Mouse (Mus musculus): ENCODE measurements around the gene Akr1a1. TPM values are rescaled to one million over a fixed set of nuclear protein-coding genes. Genes with fewer than 3 reads are reported as not detected.
"Not testable (repeated sequence)": the region's sequence is repeated elsewhere in the genome, so short reads cannot be mapped to it uniquely, and the experiment has no call there.

The Akr1a1 gene
- total RNA-seq, 2 experiments from 2014 or later = 396 to 420 TPM

DNA sequence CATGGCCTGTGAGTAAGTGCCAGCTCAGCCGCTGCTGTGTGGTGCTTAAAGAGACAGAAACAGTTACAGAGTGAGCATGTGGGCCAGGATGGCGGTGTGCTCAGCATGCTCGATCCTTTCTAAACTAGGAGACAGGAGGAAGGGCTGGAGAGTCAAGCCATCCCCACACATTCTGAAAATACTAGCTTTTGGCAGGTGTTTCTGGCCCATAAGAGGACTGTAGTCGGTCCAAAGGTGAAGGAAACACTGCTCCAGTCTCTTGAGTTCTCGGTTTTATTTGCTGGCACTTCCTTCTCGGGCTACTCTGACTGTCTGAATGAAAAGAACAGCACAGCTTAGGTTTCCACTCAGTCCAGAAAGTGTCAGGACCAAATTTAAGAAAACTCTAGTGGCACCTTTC is 9.3 kb upstream of the Akr1a1 start:
- no peak for DNase-seq (ENCODE audit: low spot score in 2 of 2)
- intact Hi-C loops (cut with DNase I) = no loop called here

DNA sequence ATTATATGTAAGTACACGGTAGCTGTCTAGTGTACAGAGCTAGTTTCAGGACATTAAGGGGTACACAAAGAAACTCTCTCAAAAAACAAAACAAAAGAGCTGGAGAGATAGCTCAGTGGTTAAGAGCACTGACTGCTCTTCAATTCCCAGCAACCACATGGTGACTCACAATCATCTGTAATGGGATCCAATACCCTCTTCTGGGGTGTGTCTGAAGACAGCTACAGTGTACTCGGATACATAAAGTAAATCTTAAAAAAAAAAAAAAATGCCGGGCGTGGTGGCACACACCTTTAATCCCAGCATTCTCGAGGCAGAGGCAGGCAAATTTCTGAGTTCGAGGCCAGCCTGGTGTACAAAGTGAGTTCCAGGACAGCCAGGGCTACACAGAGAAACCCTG is 8.4 kb upstream of the Akr1a1 start:
- intact Hi-C loops (cut with DNase I); DNase-seq (ENCODE audit: low spot score in 2 of 2): not testable (repeated sequence)

DNA sequence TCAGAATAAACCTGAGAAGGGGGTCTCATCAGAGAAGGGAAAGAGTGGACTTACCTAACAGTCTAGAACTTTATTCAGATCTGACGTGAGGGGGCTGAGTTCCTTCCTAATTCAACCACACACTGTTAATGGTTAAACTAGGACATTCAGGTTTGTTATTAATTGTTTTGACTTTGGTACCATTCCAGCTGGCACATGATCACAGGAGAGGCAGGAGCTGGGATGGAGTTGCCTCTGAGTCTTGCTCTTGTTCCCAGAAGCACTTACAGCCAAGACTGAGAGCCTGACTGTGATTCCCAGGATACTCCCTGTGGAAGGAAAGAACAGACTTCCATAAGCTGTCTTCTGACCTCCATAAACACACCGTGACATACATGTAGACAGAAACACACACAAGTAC is 8.0 kb upstream of the Akr1a1 start:
- DNase-seq (ENCODE audit: low spot score in 2 of 2) = no peak
- intact Hi-C loops (cut with DNase I) = no loop called here

DNA sequence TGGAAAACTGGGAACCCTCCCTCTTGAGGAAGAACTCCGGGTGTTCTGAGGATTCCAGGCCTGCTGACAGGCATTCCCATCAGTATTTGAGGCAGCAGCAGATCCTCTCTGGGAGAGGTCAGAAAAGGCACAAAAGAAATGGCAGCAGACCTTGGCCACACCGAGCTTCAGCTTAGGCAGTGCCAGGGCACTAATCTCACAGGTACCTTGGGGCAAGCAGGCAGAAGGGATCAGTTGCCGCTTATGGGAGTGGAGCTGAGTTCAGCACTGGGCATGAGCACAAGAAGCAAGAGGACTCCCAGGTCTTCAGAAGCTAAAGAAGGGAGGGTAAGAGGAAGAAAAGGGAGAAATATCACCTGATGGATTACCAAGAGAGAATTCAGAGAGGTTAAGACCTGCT is 6.5 kb upstream of the Akr1a1 start:
- intact Hi-C loops (cut with DNase I) = no loop called here

DNA sequence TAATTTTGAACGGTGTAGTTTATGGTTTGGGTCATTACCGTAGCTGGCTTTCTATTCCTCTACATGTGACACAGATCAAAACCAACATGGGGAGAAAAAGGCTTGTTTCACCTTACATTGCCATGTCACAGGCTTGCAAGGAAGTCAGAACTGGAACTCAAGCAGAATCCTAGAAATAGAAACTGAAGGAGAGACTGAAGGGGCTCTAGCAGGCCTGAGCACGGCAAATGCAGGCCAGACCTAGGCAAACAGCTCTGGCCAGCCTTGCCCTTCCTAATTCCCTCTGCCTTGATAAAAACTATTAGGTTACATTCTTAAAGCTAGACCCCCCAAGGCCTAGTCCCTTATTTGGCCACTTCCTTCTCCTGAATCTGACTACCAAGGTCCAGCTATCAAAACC is 4.2 kb upstream of the Akr1a1 start:
- intact Hi-C loops (cut with DNase I) = no loop called here
- no peak for DNase-seq (ENCODE audit: low spot score in 2 of 2)

More for the DNA sequence above, 6.5 kb upstream of the Akr1a1 start:
- no peak for DNase-seq (ENCODE audit: low spot score in 2 of 2)

DNA sequence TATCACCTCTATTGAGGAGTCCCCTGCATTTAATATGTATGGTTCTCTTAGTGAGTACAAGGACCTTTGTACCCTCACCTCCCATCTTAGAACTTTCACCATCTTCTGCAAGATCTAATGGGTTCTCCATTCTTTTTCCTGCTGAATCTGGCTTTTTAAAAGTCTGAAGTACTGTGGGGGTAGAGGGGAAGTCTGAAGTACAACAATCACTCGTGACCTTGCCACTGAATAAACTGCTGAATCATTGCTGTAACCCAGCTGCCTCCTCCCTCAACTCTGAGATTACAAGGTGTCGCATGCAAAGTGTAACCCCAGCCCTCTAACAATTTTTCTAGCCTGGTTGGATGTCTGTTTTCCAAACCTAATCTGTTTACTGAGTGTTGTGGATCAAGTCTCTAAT is 3.6 kb upstream of the Akr1a1 start:
- intact Hi-C loops (cut with DNase I) = no loop called here
- no peak for DNase-seq (ENCODE audit: low spot score in 2 of 2)

DNA sequence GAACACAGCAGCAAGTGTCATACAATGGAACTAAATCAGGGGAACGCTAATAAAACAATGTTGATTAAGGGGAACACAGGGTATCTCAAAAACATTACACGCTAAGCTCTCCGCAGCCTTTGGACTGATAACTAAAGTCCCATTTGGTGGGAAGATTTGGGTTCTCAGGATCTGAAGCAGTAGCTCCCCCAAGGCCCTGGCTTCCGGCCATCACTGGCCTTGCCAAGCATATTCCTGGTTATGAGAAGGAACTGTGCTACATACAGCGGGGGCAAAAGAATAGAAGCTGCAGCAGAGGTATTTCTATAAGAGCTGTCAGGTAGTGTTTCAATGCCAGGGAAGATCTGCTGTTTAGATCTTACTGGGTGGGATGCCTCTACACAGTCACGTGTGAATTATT is 1.7 kb upstream of the Akr1a1 start:
- DNase-seq (ENCODE audit: low spot score in 2 of 2) = no peak
- intact Hi-C loops (cut with DNase I) = no loop called here

DNA sequence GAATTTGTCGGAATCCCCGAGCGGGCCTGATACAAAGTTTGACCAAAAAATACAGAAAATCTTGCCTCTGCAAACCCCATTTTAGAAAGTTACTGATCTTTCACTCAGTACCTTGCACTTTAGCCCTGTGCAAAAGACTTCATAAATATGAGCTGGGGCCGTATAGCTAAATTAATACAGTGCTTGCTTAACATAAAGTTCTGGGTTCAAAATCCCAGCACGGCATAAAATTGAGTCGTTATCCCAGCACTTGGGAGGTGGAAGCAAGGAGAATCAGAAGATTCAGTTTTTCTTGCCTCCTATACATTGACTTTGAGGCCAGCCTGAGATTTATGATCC is 286 bp upstream of the Akr1a1 start:
- intact Hi-C loops (cut with DNase I) = no loop called here
- DNase-seq (ENCODE audit: low spot score in 2 of 2) = no peak

DNA sequence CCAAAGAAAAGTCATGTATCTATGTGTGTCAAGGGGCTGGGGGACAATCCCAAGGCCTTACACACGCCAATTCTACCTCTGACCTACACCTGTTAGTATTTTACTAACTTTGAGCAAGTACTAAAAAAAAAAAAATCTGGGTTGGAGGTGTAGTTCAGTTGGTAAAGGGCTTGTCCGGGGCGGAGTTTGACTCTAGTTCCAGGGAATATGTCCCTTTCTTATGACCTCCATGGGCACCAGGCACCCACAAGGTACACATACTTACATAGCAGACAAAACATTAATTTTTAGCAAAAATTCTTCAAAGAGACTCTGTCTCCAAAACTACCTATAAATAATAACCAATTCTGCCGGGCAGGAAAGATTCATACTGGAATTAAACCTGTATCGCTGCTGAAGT is 1.1 kb downstream of the Akr1a1 start:
- no peak for DNase-seq (ENCODE audit: low spot score in 2 of 2)
- intact Hi-C loops (cut with DNase I) = no loop called here

DNA sequence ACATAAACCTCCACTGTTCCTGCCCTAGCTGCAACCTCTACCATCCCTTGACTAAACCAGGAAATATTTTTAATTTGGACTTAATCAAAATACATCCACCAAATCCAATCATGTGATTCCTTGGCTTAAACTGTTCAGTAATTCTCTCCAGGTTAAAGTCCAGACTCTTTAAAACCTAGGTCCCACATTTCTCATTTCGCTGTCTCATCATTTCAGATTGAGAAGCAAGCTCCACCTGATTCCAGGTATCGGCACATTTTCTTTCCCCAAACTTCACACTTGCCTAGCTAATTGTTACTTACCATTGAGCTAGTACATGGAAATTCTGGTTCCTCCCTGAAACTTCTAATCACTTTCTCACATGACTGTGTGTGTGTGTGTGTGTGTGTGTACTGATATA is 2.1 kb downstream of the Akr1a1 start:
- no peak for DNase-seq (ENCODE audit: low spot score in 2 of 2)
- intact Hi-C loops (cut with DNase I) = no loop called here

DNA sequence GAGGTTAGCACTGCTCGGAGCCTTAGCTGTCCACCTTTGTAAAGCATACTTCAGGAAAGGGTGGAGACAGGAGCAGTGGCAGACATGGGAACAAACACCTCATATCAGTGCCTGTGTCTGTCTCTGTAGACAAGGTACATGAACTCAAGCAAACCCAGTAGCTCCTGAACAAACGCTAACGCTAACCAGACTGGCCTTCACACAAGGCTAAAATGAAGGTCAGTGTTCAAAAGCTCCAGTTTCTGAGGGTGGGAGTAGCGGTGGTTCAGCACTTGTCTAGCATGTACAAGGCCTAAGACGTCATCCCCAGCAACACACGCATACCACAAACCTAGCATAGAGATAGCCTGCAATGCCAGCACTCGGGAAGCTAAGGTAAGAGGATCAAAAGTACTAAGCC is 5.9 kb downstream of the Akr1a1 start:
- DNase-seq (ENCODE audit: low spot score in 2 of 2) = no peak
- intact Hi-C loops (cut with DNase I) = loop anchor here (2.0 kb wide), 1 partner anchor 19 kb away; the partner anchor contains the start of gene Nasp

DNA sequence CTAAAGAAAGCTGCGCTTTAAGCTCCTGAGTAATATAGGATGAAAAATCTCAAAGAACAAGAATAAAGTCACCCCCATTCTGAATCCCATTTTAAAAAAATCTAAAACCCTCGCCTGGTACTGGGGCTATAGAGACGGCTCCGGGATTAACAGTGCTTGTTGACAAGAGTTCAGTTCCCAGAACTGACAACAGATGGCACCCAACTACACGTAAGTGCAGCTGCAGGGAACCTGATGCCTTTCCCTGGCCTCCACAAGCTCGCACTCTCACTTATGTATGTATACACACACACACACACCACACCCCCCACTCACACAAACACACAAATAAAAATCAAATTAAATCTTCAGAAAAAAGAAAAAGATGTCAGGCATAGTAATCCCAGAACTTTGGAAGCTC is 7.2 kb downstream of the Akr1a1 start:
- peak; percentile 18 to 32 for DNase-seq (ENCODE audit: low spot score in 2 of 2)
- intact Hi-C loops (cut with DNase I) = no loop called here

DNA sequence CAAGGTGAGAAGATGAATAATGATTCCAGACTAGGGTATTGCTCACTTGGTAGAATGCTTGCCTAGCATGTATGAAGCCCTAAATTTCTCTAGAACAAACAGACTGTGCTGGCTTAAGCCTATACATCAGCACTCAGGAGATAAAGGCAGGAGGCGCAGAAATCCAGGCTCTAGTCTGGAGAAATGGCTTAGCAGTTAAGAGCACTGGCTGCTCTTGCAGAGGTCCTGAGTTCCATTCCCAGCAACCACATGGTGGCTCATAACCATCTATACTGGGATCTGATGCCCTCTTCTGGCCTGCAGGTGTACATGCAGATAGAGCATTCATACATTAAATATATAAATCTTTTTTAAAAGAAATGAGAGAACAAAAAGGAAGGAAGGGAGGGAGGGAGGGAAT is 9.4 kb downstream of the Akr1a1 start:
- DNase-seq (ENCODE audit: low spot score in 2 of 2) = no peak
- intact Hi-C loops (cut with DNase I) = no loop called here

DNA sequence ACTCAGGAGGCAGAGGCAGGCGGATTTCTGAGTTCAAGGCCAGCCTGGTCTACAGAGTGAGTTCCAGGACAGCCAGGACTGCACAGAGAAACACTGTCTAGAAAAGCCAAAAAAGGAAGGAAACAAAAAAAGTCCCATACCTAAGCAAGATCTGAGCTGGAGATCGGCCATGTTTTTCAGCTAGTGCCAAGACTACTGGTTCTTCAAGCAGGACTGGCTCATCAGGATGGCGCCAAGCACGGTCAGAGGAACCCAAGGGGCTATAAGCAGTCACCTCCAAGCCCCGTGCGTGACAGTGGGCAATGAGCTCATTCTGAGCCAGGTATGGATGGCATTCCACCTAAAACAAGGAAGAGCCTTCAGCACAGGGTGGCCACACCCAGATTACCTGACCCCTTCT is 12.7 kb downstream of the Akr1a1 start:
- no peak for DNase-seq (ENCODE audit: low spot score in 2 of 2)
- intact Hi-C loops (cut with DNase I) = no loop called here

DNA sequence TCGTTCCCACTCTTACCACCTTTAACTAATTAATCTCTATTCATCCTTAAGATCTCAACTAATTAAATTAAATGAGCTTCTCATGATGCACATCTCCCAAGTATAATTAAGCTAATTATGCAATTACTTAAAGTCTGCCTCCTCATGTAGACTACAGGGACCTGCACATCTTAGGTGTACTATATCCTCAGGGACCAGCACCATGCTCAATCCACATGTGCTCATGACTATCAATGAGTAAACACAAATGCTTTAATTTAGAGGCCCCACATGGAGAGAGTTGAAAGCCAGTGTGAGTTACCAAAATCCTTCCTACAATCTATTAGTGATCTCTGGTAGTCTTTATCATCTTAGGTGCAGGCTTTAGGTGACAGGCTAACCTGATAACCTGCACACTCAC is 16.3 kb downstream of the Akr1a1 start:
- DNase-seq (ENCODE audit: low spot score in 2 of 2) = no peak
- intact Hi-C loops (cut with DNase I) = no loop called here

DNA sequence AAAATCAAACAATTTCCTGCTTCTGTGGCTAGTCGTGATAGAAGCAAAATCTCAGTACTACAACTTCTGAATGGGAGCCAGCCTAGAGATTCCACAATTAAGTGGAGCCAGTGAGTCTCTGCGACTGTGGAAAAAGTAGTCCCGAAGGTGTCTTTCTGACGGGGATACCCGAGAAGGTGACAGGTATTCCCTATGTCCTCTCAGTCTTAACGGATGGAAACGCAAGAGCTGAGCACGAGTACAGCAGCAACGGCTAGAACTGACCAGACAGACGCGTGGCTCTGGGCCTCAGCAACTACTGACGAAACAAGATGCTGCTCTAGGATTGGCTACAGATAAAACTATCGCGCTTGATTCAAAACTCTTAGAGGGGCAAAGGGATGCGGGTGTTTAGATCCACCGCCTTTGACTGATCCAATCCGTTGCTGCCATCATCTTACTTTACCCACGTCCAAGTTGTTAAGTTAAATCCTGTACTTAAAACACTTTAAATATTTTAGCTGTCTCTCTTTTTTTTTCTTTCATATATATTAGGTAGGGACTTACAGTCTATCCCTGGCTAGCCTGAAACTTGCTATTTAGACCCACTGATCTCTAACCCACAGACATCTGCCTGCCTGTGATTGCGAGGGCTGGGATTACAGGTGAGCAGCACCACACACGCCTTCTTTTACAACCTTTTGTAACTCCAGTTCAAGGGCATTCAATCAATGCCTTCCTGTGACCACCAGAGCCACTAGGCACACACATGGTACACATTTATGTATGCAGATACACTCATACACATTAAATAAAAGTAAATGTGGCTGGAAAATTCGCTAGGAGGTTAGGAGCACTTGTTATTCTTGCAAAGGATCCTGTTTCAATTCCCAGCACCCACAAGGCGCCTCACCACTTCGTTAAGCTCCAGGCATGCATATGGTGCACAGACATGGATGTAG is 23.5 kb downstream of the Akr1a1 start, which contains the start of gene Nasp:
Gene Nasp (minus strand): TSS at position 220 of the 941 bp plus-strand sequence.
- intact Hi-C loops (cut with DNase I) = loop anchor here (2.0 kb wide), 1 partner anchor 19 kb away; no protein-coding TSS in a partner anchor
- peak; percentile 89 to 93 for DNase-seq (ENCODE audit: low spot score in 2 of 2)

DNA sequence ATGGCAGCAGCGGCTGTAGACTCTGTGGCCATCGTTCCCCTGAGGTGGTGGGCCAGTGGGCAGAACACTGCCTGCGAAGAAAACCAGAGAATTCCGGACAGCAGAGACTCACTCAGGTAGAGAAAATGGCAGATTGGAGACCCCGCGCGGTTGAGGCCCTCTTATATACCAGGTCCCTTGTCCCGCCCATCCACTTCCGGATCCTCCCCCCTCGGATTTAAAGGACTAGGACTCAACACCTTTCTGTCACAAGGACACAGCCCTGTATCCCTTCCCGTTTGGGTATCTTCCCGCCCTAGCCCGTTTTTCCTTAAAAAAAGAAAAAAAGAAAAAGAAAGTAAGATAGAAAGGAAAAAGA is 24.1 kb downstream of the Akr1a1 start:
- peak; percentile 88 to 93 for DNase-seq (ENCODE audit: low spot score in 2 of 2)
- intact Hi-C loops (cut with DNase I) = loop anchor here (2.0 kb wide), 1 partner anchor 19 kb away; no protein-coding TSS in a partner anchor

DNA sequence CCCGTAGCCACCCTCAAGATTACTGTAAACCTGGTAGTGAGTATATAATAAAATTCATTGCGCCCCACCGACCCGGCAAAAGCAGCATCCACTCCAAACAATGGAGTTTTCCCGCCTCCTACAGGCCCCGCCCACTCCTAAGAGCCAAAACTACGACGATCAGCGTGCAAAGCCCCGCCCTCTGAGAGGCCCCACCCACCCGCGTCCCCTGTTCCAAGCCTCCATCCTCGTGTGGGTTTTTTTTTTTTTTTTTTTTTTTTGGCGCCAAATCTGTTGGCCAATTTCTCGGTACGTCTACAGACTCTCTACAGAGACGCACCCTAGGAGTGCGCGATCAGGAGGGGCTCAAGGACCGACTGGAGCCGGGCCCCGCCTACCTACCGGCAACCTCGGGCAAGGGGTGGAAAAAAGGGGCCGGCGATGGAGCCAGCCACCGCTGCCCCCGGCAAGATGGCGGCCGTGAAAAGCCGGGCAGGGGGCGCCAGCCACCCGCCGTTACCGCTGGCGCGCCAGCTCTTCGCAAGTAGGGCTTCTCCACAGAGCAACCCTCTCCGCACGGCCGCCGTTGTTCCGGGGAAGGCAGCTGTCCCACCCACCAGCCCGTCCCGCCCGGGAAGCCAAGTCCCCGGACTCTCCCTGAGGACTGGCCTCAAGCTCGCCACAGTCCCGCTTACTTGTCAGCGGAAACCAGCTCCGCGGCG is 24.7 kb downstream of the Akr1a1 start:
- peak; percentile 32 to 57 for DNase-seq (ENCODE audit: low spot score in 2 of 2)
- intact Hi-C loops (cut with DNase I) = loop anchor here (2.0 kb wide), 1 partner anchor 20 kb away; no protein-coding TSS in a partner anchor

DNA sequence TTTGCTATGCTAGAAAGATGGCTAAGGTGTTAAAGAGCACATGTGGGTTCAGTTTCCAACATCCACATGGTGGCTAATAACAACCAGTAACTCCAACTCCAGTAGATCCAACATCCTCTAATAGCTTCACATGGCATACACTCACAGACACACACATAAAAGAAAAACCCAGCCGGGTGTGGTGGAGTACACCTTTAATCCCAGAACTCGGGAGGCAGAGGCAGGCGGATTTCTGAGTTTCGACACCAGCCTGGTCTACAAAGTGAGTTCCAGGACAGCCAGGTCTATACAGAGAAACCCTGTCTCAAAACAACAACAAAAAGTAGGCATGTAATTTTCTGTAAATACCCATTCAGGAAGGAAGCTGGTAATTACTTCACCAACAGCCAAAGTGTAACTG is 26.6 kb downstream of the Akr1a1 start:
- intact Hi-C loops (cut with DNase I) = no loop called here
- DNase-seq (ENCODE audit: low spot score in 2 of 2) = no peak

DNA sequence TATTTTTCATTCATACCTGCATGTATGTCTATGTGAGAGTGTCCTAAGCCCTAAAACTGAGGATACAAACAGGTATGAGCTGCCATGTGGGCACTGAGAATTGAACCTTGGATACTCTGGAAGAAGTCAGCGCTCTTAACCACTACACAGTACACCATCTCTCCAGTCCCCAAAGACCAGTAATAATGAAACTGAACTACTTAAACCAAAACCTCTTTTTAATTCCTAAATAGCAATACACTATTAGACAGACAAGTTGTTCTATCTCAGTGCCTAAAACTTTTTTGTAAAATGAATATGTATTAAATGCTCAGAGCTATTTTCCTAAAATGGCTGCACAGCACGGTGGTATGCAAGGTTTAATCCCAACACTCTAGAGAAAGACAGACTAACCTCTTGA is 36.2 kb downstream of the Akr1a1 start:
- no peak for DNase-seq (ENCODE audit: low spot score in 2 of 2)

DNA sequence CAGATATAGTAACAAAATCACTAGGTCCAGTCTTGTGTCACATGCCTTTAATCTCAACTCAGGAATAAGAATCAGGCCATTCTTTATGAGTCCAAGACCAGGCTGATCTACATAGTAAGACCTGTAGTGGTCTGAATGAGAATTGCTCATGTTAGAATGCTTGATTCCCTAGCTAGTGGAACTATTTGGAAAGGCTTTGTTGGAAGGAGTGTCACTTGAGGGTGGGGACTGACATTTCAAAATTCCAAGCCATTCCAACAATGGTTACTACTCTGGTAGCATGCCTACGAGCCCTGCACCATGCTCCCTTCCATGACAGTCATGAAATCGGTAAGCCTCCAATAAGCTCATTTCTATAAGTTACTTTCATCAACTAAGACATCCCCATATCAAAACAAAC is 38.9 kb downstream of the Akr1a1 start:
- intact Hi-C loops (cut with DNase I) = loop anchor here (10.0 kb wide), 1 partner anchor 448 kb away; the partner anchor contains the start of gene Tspan1
- no peak for DNase-seq (ENCODE audit: low spot score in 2 of 2)

More for the DNA sequence above, 36.2 kb downstream of the Akr1a1 start:
- intact Hi-C loops (cut with DNase I) = loop anchor here (10.0 kb wide), 1 partner anchor 450 kb away; the partner anchor contains the start of gene Tspan1

All from left cerebral cortex, postnatal 25 days (tissue).